Mouse (Mus musculus) adrenal gland, adult 2 months (tissue): ENCODE measurements around the gene Crx. TPM values are rescaled to one million over a fixed set of nuclear protein-coding genes. Genes with fewer than 3 reads are reported as not detected.
A peak's percentile ranks its signal among the peaks of the same experiment; 100 is the strongest.
"Not testable (repeated sequence)": the region's sequence is repeated elsewhere in the genome, so short reads cannot be mapped to it uniquely, and the experiment has no call there.

Source experiments
- DNase-seq: peaks from one replicate; pipeline ENCODE4 v3.0.0; 2021
- long read RNA-seq: library from polyadenylated mRNA; stranded (forward); transcript quantifications from one replicate; pipeline ENCODE4 v2.0.0, GENCODE M21; 2021
- polyA plus RNA-seq: library from polyadenylated mRNA; depleted of rRNA; stranded (reverse); fragments of >200 nt; gene quantifications from 2 replicates; pipeline ENCODE4 v1.2.3, GENCODE M21; 2012; rRNA removed
- total RNA-seq, 2 experiments: library from RNA; stranded (reverse); gene quantifications; 2 replicates each; pipeline ENCODE4 v1.2.3; 2021

The Crx gene
- total RNA-seq (not detected), polyA plus RNA-seq (not detected in 2 replicates)
- long read RNA-seq = 0 reads

DNA sequence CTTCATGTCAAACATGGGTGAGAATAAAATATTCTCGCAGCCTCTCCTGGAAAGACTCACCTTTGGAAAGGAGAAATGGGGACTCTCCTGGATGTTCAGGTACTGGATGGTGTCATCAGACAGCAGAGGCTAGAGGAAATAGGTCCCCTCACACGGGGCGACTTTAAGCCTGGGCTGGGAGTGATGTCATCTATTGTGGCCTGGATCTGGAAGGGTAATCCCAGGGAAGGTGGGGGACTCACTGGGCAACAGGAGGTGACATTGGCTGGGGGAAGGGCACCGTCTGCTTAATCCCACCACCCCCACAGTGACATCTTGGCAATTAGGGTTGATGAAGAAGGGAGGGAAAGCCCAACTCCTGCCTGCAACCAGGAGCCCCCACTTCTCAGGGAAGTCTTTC lies at the start of gene Crx:
Gene Crx, minus strand, starts transcription at position 213 of the 400 bp plus-strand sequence.
- DNase-seq = no peak

- DNase-seq = peak; percentile 93
Measured at GRCm38 (mm10) chr7:15922220-15922773, 42.5 kb upstream of the Crx start, which contains the start of gene Selenow. Gene Selenow, minus strand, starts transcription at chr7:15922402.

GRCm38 (mm10) chr7:15921796-15922195 lies 42.0 kb upstream of the Crx start:
- no peak for DNase-seq

- DNase-seq = no peak
Measured at GRCm38 (mm10) chr7:15920645-15921190, 41.0 kb upstream of the Crx start.

GRCm38 (mm10) chr7:15919947-15920346 lies 40.2 kb upstream of the Crx start:
- DNase-seq = no peak

DNA sequence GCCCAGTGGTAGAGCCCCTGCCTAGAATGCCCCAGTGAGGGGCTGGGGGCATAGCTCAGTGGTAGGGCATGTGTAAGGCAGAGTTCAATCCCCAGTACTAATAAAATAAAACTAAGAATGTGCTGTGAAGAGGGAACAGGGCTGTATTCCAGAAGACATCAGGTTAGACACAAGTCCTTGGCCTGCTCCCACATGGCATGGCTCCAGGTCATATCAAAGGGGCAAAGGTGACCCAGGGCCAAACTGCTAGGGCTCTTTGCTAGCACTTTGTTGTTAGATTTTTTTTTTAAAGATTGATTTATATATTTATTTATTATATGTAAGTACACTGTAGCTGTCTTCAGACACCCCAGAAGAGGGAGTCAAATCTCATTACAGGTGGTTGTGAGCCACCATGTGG lies 38.6 kb upstream of the Crx start:
- peak; percentile 36 for DNase-seq

GRCm38 (mm10) chr7:15916996-15917395 lies 37.2 kb upstream of the Crx start:
- no peak for DNase-seq

- no peak for DNase-seq
Measured at GRCm38 (mm10) chr7:15916134-15916723, 36.5 kb upstream of the Crx start.

DNA sequence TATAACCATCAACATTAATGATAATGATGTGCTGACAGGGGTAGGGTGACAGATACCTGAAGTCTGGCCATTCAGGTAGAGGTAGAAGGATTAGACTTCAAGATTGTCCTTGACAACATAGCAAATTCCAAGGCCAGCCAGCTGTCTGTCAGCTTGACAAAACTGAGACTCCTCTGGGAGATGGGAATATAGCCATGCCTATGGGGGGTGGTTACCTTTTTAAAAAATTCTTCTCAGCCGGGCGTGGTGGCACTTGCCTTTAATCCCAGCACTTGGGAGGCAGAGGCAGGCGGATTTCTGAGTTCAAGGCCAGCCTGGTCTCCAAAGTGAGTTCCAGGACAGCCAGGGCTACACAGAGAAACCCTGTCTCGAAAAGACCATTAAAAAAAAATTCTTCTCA lies 35.9 kb upstream of the Crx start:
- DNase-seq = not testable (repeated sequence)

DNA sequence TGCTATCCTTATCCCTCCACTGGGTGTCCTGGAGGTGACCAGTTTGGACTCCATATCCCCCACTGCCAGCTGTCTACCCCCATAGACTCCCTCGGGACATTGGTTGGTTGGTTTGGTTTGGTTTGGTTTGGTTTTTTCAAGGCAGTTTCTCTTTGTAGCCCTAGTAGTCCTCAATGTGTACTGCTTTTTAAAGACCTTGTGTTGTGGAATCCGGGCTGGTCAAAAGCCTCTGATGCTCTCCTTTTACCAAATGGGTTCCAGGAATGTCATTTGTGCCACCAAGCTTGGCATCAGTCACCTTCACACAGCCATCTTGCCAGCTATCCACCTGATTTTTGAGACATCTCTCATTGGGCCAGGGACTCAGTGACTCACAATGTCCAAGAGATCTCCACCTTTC lies 35.0 kb upstream of the Crx start:
- DNase-seq = no peak

- peak; percentile 31 for DNase-seq
Measured at GRCm38 (mm10) chr7:15914252-15914651, 34.5 kb upstream of the Crx start.

DNA sequence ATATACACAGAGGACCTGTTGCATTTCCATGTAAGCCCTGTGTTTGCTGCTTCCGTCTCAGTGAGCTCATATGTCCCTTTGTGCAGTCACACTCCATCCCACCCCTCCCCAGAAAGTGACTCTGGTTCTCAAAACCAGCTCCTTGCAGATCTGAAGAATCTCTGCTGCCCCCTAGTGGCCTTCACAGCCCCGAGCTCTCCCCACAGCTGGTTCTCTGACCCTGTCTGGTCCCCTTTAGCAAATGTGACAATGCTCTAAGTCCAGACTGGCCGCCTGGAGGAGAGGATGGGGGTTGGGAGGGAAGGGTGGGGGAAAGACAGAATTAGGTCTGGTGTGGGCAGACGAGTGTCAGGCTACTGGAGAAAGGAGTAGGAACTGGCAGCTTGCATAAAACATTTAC lies 32.4 kb upstream of the Crx start:
- DNase-seq = peak; percentile 56

DNA sequence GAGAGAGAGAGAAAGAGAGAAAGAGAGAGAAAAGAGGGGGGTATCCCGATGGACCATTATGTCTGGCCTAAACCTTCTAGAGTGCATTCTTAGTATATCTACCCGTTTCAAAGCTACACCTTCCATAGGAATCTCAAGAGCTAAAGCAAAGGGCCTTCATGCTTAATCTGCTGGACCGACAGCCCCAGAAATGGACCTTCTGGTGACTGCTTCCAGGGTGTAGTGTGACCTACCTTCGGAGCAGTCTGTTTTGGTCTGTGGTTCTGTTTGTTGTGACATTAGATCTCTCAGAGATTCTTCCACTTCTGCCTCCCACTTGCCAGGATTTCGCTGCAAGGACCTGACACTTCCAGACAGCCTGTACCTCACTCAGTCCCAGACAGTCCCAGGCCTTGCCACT lies 30.8 kb upstream of the Crx start:
- no peak for DNase-seq

DNA sequence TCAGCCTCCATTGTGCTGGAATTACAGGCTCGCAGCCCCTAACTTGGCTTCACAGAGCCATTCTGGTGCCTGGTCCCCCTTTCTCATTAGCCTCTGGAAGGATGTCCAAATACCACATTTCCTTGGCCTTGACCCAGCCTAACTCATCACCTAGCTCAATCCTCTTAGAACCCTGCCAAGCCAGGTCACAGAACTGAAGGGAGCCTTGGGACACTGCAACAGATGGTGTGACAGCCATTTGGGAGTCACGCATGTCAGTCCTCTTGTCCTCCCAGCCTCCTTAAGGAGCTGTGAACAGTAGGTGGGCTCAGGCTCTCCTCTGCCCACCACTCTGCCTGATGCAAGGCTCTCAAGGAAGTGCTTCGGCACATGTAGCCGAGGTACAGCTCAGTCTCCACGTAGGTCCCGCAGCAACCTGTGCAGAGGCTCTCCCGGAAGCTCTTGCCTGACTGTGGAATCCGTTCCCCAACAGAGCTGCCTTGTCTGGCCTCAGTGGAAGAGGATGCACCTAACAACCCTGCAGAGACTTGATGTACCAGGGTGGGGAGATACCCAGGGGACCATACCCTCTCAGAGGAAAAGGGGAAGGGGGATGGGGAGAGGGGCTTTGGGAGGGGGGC lies 28.3 kb upstream of the Crx start:
- DNase-seq = no peak

DNA sequence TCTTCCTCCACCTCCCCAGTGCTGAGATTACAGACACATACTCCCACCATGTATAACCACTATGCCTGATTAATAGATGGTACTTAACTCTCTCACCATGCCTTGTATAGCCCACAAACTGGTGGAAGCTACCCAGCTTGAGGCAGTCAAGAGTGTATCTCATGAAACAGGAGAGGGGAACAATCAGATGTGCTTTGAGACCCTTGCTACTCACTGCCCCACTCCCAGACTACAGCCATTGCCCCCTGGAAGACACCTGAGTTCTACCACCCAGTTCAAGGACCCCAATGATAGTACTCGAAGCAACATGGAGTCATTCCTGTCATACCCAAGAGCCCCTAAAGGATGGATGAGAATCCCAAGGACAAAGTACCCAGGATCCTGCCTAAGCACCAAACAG lies 26.8 kb upstream of the Crx start:
- no peak for DNase-seq

DNA sequence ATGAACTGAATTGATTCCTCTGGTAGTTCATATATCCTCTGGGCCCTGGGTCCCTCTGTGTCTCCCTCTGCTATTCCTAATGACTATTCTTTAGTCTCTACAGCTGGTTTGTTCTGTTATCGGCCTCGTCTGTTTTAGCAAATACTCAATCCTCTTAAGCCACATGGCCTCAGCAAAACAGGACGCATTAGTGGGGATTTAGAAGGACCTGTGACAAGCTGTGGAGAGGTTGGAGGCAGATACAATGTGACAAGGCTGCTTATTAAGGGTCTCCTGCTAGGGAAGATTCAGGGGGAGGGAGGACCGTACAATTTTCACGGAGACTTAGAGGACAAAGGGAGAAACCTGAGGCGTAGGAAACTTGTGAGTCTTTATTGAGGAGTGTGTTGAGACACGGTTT lies 26.1 kb upstream of the Crx start:
- no peak for DNase-seq

- DNase-seq = no peak
Measured at GRCm38 (mm10) chr7:15901366-15902048, 21.7 kb upstream of the Crx start.

DNA sequence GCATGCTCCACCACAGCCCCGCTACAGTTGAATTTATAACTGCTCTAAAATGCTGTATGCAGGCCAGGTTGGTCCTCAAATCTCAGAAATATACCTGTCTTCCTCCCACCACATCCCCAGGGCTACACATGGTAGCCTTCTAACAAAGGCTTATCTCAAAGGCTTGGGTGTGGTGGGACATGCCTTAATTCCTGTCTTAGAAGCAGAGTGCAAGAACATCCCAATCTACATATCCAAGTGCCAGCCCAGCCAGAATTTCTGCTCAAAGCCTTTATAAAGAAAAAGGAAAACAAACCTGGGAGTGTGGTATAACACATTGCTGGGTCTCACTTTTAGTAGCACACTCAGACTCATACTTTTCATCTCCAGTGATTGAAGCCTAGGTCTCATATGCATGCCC lies 14.5 kb upstream of the Crx start:
- DNase-seq = no peak

GRCm38 (mm10) chr7:15884127-15884526 lies 4.4 kb upstream of the Crx start:
- no peak for DNase-seq

DNA sequence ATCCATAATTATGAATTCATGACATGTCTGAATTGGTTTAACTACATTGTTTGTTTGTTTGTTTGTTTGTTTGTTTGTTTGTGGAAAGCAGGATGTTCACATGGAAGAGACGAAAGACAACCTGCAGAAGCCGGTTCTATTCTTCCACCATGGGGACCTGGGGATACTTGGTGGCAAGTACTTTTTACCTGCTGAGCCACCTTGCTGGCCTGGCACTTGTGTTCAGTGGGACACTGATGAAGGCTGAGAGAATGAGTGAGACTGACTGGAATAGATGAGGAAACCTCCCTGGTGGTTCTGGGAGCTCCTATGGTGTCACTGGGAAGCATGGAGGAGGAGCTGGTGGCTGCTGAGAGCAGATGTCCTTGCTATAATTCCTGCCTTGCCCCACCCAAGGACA lies 2.5 kb upstream of the Crx start, which contains the start of gene Crxos:
Gene Crxos, plus strand, starts transcription at position 301 of the 400 bp plus-strand sequence.
- no peak for DNase-seq

DNA sequence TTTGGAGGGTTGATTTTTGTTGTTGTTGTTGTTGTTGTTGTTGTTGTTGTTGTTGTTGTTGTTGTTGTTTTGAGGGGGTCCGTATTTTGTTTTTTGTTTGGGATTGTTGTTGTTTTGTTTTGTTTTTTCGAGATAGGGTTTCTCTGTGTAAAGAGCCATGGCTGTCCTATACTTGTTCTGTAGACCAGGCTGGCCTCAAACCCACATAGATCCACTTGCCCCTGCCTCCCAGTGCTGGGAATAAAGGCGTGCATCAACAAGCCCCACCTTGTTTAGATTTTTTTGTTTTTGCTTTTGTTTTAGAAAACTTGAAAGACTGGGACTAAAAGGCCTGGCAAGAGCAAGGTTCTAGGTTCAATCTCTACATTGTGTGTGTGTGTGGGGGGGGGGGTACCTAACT lies 2.1 kb upstream of the Crx start:
- DNase-seq = no peak

- no peak for DNase-seq
Measured at GRCm38 (mm10) chr7:15881388-15881787, 1.6 kb upstream of the Crx start.

GRCm38 (mm10) chr7:15864104-15864503 lies 15.7 kb downstream of the Crx start:
- DNase-seq = no peak
